Mouse (Mus musculus) CD8-positive naive resting alpha-beta T cell, adult 2 months (primary cell): ENCODE measurements around the gene Vwa5b1.

ENCODE experiments used
- DNase-seq, 2 experiments: peaks; one replicate each; pipeline ENCODE4 v3.0.0; 2022; ENCODE audit warnings: low read depth in 2 of 2, low spot score in 2 of 2

Gene Vwa5b1

GRCm38 (mm10) chr4:138635428-138636145 is at the start of gene Vwa5b1:
Gene Vwa5b1, minus strand, starts transcription at chr4:138635884.
- DNase-seq, result no peak

- DNase-seq, result no peak
These were observed 47.1 kb upstream of the Vwa5b1 start for GRCm38 (mm10) chr4:138682760-138683159.

DNA sequence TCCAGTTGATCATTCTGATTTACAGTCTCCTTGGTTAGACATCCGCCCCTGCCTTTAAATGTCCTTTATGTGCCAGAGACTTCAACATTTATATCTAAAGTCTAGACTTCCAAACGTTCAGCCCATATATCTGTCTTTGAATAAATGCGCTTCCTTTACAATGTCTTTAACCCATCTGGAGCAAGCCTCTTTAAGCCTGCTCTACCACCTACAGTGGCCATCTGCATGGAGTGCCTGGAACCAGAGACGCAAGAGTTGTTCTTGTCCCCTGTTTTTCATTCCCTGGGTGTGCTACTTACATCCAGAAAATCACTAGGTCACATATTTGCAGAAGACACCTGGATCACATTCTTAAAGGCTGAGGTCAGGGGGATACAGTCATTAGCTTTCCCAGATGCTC is 44.4 kb upstream of the Vwa5b1 start:
- DNase-seq, result no peak

DNA sequence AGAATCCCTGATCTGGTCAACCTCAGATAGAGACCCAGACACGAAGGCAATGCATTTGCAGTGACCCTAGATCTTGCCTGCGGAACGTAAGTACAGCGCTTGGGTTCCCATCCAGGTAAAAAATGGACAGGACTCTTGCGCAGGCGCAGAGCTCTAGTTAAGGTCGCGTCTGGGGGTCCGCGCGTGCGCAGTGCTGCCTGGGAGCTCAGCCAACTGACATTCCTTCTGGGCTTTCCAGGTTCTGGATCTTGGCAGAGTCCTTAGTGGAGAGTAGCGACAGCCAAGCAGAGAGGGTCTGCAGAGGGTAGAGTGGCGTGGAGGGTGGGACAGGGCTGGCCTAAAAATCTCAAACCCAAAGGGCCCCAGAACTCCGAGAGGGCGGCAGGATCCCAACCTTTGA is 41.9 kb upstream of the Vwa5b1 start:
- no peak for DNase-seq

- DNase-seq, result no peak
These were observed 40.8 kb upstream of the Vwa5b1 start for GRCm38 (mm10) chr4:138676480-138676879.

- DNase-seq, result no peak
These were observed 36.5 kb upstream of the Vwa5b1 start for GRCm38 (mm10) chr4:138672160-138672559.

- no peak for DNase-seq
These were observed 34.6 kb upstream of the Vwa5b1 start for GRCm38 (mm10) chr4:138670093-138670889.

DNA sequence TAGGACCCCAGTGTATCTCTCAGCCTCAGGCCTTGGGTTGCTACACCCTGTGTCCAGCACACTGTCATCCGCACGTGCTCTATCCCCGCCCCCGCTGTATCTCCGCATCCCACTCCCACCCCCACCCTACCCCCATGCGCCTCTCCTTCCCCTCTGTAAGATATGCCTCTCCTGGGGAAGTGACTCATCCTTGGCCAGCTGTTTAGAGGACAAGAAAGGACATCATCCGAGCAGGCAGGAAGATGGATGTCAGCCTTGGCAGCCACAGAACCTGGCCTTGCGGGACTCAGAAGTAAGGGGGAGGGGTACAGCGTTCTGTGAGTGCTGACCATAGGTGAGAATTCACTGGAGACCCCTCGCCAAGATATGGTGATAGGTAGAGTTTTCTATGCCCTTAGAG is 30.8 kb upstream of the Vwa5b1 start:
- DNase-seq, result no peak

GRCm38 (mm10) chr4:138659936-138660602 is 24.4 kb upstream of the Vwa5b1 start:
- no peak for DNase-seq

DNA sequence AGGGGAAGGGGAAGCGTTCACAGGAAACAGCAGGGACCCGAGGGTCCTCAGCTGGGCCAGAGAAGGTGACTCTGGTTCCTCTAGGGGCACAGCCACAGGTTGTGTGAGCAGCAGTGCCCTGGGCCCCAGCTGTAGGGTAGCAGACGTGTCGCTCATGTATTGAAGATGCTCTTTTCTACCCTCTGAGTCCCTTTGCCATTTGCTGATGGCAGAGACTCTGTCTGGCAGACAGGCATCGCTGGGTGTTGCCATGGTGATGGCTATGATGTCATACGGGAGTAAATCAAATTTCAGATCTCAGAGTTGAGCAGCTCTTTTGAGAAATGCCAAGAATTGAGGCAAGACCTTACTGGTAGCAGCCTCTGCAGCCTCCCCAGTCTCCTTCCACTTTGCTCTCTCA is 17.4 kb upstream of the Vwa5b1 start:
- DNase-seq, result no peak

DNA sequence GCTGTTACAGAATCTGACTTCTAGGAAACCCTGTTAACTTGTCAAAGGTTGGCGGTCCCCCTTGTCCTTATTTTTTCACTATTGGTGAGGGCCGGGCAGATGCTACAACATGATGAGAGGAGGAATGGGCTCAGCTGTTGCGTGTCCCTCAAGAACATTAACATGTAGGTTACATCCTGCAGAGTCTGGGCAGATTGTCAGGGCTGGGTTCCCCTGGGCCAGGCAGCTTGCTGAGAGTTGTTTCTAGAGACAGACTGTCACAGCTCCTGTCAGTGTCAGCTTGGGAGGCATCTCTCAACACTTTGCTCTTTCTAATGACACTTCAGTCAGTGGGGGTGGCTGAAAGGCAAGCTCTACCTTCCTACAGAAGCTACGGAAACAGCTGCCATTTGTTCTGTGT is 16.2 kb upstream of the Vwa5b1 start:
- no peak for DNase-seq

DNA sequence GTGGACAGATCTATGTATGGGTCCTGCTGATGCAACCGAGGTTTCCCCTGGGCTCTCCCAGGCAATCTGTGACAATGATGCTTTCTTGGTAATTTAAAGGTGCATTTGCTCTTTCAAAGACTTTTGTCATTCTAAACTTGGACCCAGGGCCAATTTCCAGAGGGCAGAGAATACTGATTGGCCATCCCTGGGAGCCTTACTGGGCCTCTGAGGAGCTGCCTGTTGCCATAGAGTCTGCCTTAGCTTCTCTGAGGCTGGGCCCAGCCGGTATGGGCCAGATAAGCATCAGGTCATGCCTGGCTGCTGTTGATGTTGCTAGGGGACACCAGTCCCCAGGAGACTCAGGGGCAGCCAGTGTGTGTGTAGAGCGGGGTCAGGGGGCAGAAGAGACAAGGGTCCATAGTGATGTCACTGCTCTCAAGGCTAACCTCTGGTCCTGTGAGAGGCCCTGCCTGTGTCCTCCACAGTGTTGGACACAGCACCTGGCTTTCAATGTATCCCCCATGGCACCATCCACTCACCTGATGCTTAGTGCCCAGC is 12.5 kb upstream of the Vwa5b1 start:
- DNase-seq, result no peak

GRCm38 (mm10) chr4:138642272-138642671 is 6.6 kb upstream of the Vwa5b1 start:
- no peak for DNase-seq

- DNase-seq, result no peak
These were observed 445 bp upstream of the Vwa5b1 start for GRCm38 (mm10) chr4:138636146-138636511.

DNA sequence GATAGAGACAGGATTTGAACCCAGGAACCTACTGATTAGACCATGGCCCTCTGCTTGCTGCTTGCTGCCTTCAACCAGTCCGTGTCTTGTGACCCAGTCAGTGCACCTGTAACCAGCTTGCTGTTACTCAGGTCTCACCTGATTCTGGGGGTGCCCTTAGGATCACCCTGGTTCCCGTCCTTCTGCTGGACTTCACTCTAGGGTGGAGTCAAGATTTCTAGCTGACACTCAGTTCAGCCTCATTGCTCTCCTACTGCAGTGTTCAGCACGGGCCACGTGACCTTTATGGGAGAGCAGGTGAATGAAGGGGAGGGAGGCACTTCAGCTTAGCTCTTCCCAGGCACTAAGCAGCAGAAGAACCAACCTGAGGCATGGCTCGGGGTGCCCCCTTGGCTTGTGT is 7.4 kb downstream of the Vwa5b1 start:
- DNase-seq, result no peak

DNA sequence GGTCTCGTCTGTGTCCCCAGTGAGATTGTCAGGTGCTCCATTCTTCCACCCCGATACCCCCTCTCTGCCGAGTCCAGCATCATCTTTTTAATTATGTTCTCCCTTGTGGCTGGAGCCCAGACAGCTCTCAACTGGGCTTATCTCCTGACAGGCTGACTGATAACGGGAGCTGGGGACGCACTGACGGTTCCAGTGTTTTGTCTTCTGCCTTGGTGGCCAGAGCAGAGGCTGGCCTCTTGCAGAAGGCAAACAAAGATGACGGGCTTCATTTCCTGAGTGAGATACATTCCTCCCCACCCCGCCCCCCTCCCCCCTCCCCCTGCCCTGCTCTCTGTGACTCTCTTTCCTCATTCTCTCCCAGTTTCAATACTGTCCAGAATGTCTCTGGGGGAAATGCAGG is 21.2 kb downstream of the Vwa5b1 start:
- no peak for DNase-seq

GRCm38 (mm10) chr4:138601926-138602325 is 33.8 kb downstream of the Vwa5b1 start:
- no peak for DNase-seq

DNA sequence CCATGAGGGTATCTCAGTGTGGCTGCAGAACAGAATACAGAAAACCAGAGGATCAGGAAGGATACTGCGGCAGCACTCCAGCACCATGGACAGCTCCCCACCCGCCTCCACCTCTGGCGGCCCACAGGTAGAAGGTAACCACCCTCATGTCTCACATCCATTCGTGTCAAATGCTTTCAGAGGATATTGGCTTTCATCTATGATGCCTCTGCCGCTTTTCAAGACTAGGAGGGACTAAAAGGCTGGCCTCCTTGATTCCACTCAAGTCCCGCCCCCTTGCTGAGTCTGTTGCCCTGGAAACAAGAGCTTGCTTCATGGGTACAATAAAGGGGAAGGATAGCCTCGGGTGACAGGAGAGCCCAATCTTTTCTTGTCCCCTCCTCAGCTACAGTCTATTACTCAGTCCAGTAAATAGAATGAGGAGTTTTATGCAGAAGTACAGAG is 37.8 kb downstream of the Vwa5b1 start:
- no peak for DNase-seq

GRCm38 (mm10) chr4:138596391-138597130 is 39.1 kb downstream of the Vwa5b1 start:
- no peak for DNase-seq

DNA sequence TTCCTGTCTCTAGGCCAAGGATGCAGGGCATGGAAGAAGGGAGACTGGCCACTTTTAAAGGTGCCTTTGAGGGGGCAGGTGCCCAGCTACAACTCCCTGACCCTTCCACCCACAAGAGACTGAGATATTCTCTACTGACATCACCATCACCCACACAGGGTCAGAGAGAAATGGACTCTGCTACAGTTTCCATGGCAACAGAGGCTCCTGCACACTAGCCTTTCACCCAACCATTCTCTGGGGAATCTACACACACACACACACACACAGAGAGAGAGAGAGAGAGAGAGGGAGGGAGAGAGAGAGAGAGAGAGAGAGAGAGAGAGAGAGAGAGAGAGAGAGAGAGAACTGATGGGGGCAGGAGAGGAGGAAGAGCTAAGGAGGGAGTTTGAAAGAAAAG is 50.7 kb downstream of the Vwa5b1 start:
- DNase-seq, result no peak

GRCm38 (mm10) chr4:138582446-138582845 is 53.2 kb downstream of the Vwa5b1 start:
- no peak for DNase-seq
